Mouse (Mus musculus): ENCODE results near the gene Sptb. TPM values are rescaled to one million over a fixed set of nuclear protein-coding genes. Genes with fewer than 3 reads are reported as not detected.
A peak's percentile ranks its signal among the peaks of the same experiment; 100 is the strongest.

The Sptb gene
- total RNA-seq, 2 experiments from 2014 or later = 88.4 to 94.2 TPM

- DNase-seq = no peak
- intact Hi-C loops (cut with DNase I) = no loop called here
Measured at GRCm38 (mm10) chr12:76579806-76580205, 130.5 kb downstream of the Sptb start.

- DNase-seq = no peak
- intact Hi-C loops (cut with DNase I) = no loop called here
Measured at GRCm38 (mm10) chr12:76578465-76578864, 131.9 kb downstream of the Sptb start.

- no peak for DNase-seq
- intact Hi-C loops (cut with DNase I) = no loop called here
Measured at GRCm38 (mm10) chr12:76577858-76578257, 132.5 kb downstream of the Sptb start.

- intact Hi-C loops (cut with DNase I) = no loop called here
- DNase-seq = no peak
Measured at GRCm38 (mm10) chr12:76576806-76577205, 133.5 kb downstream of the Sptb start.

- no peak for DNase-seq
- intact Hi-C loops (cut with DNase I) = no loop called here
Measured at GRCm38 (mm10) chr12:76576061-76576460, 134.3 kb downstream of the Sptb start.

GRCm38 (mm10) chr12:76574815-76575214 lies 135.5 kb downstream of the Sptb start:
- intact Hi-C loops (cut with DNase I) = no loop called here
- no peak for DNase-seq

- DNase-seq = no peak
- intact Hi-C loops (cut with DNase I) = no loop called here
Measured at GRCm38 (mm10) chr12:76573381-76573780, 137.0 kb downstream of the Sptb start.

GRCm38 (mm10) chr12:76572261-76573251 lies 137.8 kb downstream of the Sptb start:
- intact Hi-C loops (cut with DNase I) = no loop called here
- no peak for DNase-seq

GRCm38 (mm10) chr12:76571266-76571665 lies 139.1 kb downstream of the Sptb start:
- intact Hi-C loops (cut with DNase I) = no loop called here
- no peak for DNase-seq

GRCm38 (mm10) chr12:76570221-76570940 lies 140.0 kb downstream of the Sptb start:
- no peak for DNase-seq
- intact Hi-C loops (cut with DNase I) = no loop called here

GRCm38 (mm10) chr12:76566284-76566683 lies 144.1 kb downstream of the Sptb start:
- intact Hi-C loops (cut with DNase I) = no loop called here
- DNase-seq = no peak

- intact Hi-C loops (cut with DNase I) = no loop called here
- no peak for DNase-seq
Measured at GRCm38 (mm10) chr12:76562196-76562595, 148.2 kb downstream of the Sptb start.

GRCm38 (mm10) chr12:76558206-76558605 lies 152.1 kb downstream of the Sptb start:
- DNase-seq = no peak
- intact Hi-C loops (cut with DNase I) = no loop called here

- intact Hi-C loops (cut with DNase I) = no loop called here
- no peak for DNase-seq
Measured at GRCm38 (mm10) chr12:76556745-76557389, 153.5 kb downstream of the Sptb start.

- no peak for DNase-seq
- intact Hi-C loops (cut with DNase I) = no loop called here
Measured at GRCm38 (mm10) chr12:76556187-76556586, 154.2 kb downstream of the Sptb start.

GRCm38 (mm10) chr12:76554871-76555386 lies 155.4 kb downstream of the Sptb start:
- intact Hi-C loops (cut with DNase I) = no loop called here
- DNase-seq = no peak

- DNase-seq = no peak
- intact Hi-C loops (cut with DNase I) = no loop called here
Measured at GRCm38 (mm10) chr12:76554392-76554791, 156.0 kb downstream of the Sptb start.

- peak; percentile 39 to 50 for DNase-seq
- intact Hi-C loops (cut with DNase I) = no loop called here
Measured at GRCm38 (mm10) chr12:76553917-76554316, 156.4 kb downstream of the Sptb start.

GRCm38 (mm10) chr12:76552958-76553357 lies 157.4 kb downstream of the Sptb start:
- intact Hi-C loops (cut with DNase I) = no loop called here
- DNase-seq = no peak

- intact Hi-C loops (cut with DNase I) = no loop called here
- DNase-seq = peak; percentile 52 to 65
Measured at GRCm38 (mm10) chr12:76552321-76552720, 158.0 kb downstream of the Sptb start.

- no peak for DNase-seq
- intact Hi-C loops (cut with DNase I) = no loop called here
Measured at GRCm38 (mm10) chr12:76549203-76549602, 161.1 kb downstream of the Sptb start.
